Comparison of ENCODE assay signal across 12 mouse cellular contexts in genomic region chr16:77679234-77679633, GRCm38 (mm10).
"Had no signal": no experiment of that assay in that cellular context is flagged by ENCODE, and none has a peak within 500 bp of the region (broad histone marks: within the 10 kb centered on the region; RNA-seq: fewer than 3 reads in every experiment).

No protein-coding gene starts in this region.

- H3K9ac ChIP-seq: liver, embryonic 15.5 days; neural tube, embryonic 12.5 days had no signal

- H3K9me3 ChIP-seq: limb, embryonic 10.5 days; liver, embryonic 15.5 days; neural tube, embryonic 12.5 days had no signal

- H3K27me3 ChIP-seq: liver, embryonic 15.5 days; neural tube, embryonic 12.5 days had no signal

- H3K4me2 ChIP-seq: liver, embryonic 11.5 days; liver, embryonic 15.5 days; neural tube, embryonic 12.5 days had no signal

- DNase-seq: kidney, postnatal 25 days; lung, adult 2 months; lung, postnatal 36 days; midbrain, embryonic 14.5 days; right cerebral cortex, postnatal 14 days; thymus, postnatal 36 days had no signal

- H3K4me3 ChIP-seq: left cerebral cortex, adult 2 months; limb, embryonic 10.5 days; liver, embryonic 15.5 days; neural tube, embryonic 12.5 days had no signal

- H3K4me1 ChIP-seq: liver, embryonic 15.5 days; neural tube, embryonic 12.5 days had no signal

- H3K36me3 ChIP-seq: limb, embryonic 10.5 days; liver, embryonic 15.5 days; neural tube, embryonic 12.5 days had no signal

- ATAC-seq: lung, postnatal 0 days had no signal

- H3K27ac ChIP-seq: left cerebral cortex, adult 2 months; limb, embryonic 10.5 days; liver, embryonic 15.5 days; neural tube, embryonic 12.5 days had no signal
